Mouse (Mus musculus): ENCODE data around the gene Pan3. TPM values are rescaled to one million over a fixed set of nuclear protein-coding genes. Genes with fewer than 3 reads are reported as not detected.

The Pan3 gene
- polyA plus RNA-seq, 1 experiment = 150 TPM

- TF ChIP-seq CTCF (IDR thresholded peaks at IDR 0.05; ENCODE audit: low read depth, low read length) (no peak), POLR2A (IDR thresholded peaks at IDR 0.05; ENCODE audit: borderline replicate concordance, low read depth, low read length) (no peak)
- Histone ChIP-seq H3K27ac (ENCODE audit: insufficient read depth, low read depth, low read length) (no peak overlapping the region), H3K4me1 (ENCODE audit: control insufficient read depth, insufficient read depth, low read length) (no peaks in the 10 kb centered on the region), H3K4me3 (ENCODE audit: insufficient read depth, low read length) (no peak overlapping the region)
Measured at GRCm38 (mm10) chr5:147566335-147566734, 136.4 kb downstream of the Pan3 start.

DNA sequence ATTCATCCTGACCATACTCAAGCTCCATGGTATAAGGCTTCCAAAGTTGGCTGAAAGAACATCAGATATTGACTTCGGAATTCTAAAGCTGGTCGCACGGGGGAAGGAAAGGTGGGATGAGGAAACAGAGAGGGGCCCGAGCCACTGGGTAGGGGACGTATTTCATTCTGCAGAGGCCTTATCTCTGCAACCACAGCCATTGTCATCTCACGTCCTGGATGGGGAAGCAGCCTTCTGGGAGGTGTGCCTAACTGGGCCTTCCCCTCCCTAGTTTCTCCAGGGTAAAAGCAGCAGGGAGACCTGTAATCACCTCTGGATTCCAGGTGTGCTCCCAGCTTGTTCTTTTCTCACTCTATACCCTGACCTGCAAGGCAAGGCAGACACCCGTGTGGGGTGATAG is 142.7 kb downstream of the Pan3 start:
- TF ChIP-seq POLR2A (IDR thresholded peaks at IDR 0.05; ENCODE audit: borderline replicate concordance, low read depth, low read length) (no peak), CTCF (IDR thresholded peaks at IDR 0.05; ENCODE audit: low read depth, low read length) (no peak)
- Histone ChIP-seq H3K27ac (ENCODE audit: insufficient read depth, low read depth, low read length) (no peak overlapping the region), H3K4me1 (ENCODE audit: control insufficient read depth, insufficient read depth, low read length) (no peaks in the 10 kb centered on the region), H3K4me3 (ENCODE audit: insufficient read depth, low read length) (no peak overlapping the region)

- Histone ChIP-seq H3K4me1 (ENCODE audit: control insufficient read depth, insufficient read depth, low read length) (no peaks in the 10 kb centered on the region), H3K27ac (ENCODE audit: insufficient read depth, low read depth, low read length) (no peak overlapping the region), H3K4me3 (ENCODE audit: insufficient read depth, low read length) (no peak overlapping the region)
- TF ChIP-seq POLR2A (IDR thresholded peaks at IDR 0.05; ENCODE audit: borderline replicate concordance, low read depth, low read length) (no peak), CTCF (IDR thresholded peaks at IDR 0.05; ENCODE audit: low read depth, low read length) (no peak)
Measured at GRCm38 (mm10) chr5:147573555-147573954, 143.6 kb downstream of the Pan3 start.

DNA sequence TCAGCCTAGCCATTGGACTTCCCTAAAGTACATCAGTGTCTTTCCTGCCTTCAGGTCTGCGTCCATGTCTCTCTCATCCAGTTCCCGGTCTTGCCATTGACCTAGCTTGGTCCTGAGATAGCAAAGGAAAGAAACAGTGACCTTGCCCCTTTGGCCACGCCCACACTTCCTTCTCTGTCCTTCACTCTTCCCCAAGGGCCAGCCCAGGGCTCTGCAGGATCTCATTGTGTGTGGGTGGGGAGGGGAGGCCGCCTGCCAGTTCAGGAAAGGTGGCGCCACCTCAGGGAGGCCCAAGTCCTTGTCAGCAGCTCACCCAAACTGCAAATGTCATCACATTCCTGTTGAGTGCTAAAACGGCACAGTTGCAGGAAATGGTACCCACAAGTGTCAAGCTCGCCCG is 144.6 kb downstream of the Pan3 start:
- no peak overlapping the region for H3K4me3 ChIP-seq (ENCODE audit: insufficient read depth, low read length)
- no peak for TF ChIP-seq CTCF (IDR thresholded peaks at IDR 0.05; ENCODE audit: low read depth, low read length)
- no peak for TF ChIP-seq POLR2A (IDR thresholded peaks at IDR 0.05; ENCODE audit: borderline replicate concordance, low read depth, low read length)
- no peak overlapping the region for H3K27ac ChIP-seq (ENCODE audit: insufficient read depth, low read depth, low read length)
- no peaks in the 10 kb centered on the region for H3K4me1 ChIP-seq (ENCODE audit: control insufficient read depth, insufficient read depth, low read length)

- TF ChIP-seq CTCF (IDR thresholded peaks at IDR 0.05; ENCODE audit: low read depth, low read length) = no peak
- TF ChIP-seq POLR2A (IDR thresholded peaks at IDR 0.05; ENCODE audit: borderline replicate concordance, low read depth, low read length) = no peak
- Histone ChIP-seq H3K27ac (ENCODE audit: insufficient read depth, low read depth, low read length) (no peak overlapping the region), H3K4me1 (ENCODE audit: control insufficient read depth, insufficient read depth, low read length) (no peaks in the 10 kb centered on the region), H3K4me3 (ENCODE audit: insufficient read depth, low read length) (no peak overlapping the region)
Measured at GRCm38 (mm10) chr5:147577003-147577402, 147.0 kb downstream of the Pan3 start.

DNA sequence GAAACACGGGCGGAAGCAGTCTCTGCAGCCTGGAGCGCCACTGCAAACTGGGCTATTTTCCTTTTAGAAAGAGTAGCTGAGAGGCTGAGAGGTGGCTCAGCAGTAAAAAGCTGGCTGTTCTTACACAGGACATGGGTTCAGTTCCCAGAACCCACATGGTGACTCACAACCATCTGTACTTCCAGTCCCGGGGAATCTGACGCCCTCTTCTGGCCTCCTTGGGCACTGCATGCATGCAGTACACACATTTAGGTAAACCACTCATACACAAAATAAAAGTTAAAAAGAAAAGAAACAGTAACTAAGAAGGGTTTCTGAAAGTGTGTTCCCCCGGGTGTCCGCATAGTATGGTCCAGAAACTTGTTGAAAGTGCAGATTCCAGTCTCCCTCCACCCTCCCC is 149.2 kb downstream of the Pan3 start:
- Histone ChIP-seq H3K4me3 (ENCODE audit: insufficient read depth, low read length) (no peak overlapping the region), H3K27ac (ENCODE audit: insufficient read depth, low read depth, low read length) (no peak overlapping the region), H3K4me1 (ENCODE audit: control insufficient read depth, insufficient read depth, low read length) (no peaks in the 10 kb centered on the region)
- TF ChIP-seq POLR2A (IDR thresholded peaks at IDR 0.05; ENCODE audit: borderline replicate concordance, low read depth, low read length) = no peak
- no peak for TF ChIP-seq CTCF (IDR thresholded peaks at IDR 0.05; ENCODE audit: low read depth, low read length)

GRCm38 (mm10) chr5:147579691-147580090 is 149.7 kb downstream of the Pan3 start:
- TF ChIP-seq POLR2A (IDR thresholded peaks at IDR 0.05; ENCODE audit: borderline replicate concordance, low read depth, low read length) = no peak
- no peak for TF ChIP-seq CTCF (IDR thresholded peaks at IDR 0.05; ENCODE audit: low read depth, low read length)

DNA sequence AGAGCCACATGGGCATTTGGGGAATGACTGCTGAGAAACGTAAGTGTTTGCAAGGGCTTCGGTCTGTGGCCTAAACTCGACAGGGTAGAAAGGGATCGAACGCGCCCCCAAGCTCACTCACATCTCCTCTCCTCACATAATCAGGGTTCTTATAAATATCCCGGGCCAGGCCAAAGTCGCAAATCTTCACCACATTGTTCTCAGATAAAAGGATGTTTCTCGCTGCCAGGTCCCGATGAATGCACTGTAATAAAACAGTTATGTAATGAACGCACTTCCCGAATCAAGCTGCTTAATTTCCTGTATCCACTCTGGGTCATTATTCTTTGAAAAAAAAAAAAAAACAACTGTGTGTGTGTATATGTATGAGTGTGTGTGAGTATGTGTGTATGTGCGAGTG is 150.2 kb downstream of the Pan3 start:
- H3K4me1 ChIP-seq (ENCODE audit: control insufficient read depth, insufficient read depth, low read length) = no peaks in the 10 kb centered on the region
- no peak overlapping the region for H3K27ac ChIP-seq (ENCODE audit: insufficient read depth, low read depth, low read length)
- no peak for TF ChIP-seq CTCF (IDR thresholded peaks at IDR 0.05; ENCODE audit: low read depth, low read length)
- no peak for TF ChIP-seq POLR2A (IDR thresholded peaks at IDR 0.05; ENCODE audit: borderline replicate concordance, low read depth, low read length)
- H3K4me3 ChIP-seq (ENCODE audit: insufficient read depth, low read length) = no peak overlapping the region

More at GRCm38 (mm10) chr5:147579691-147580090, 149.7 kb downstream of the Pan3 start:
- Histone ChIP-seq H3K4me1 (ENCODE audit: control insufficient read depth, insufficient read depth, low read length) (no peaks in the 10 kb centered on the region), H3K4me3 (ENCODE audit: insufficient read depth, low read length) (no peak overlapping the region), H3K27ac (ENCODE audit: insufficient read depth, low read depth, low read length) (no peak overlapping the region)

GRCm38 (mm10) chr5:147583702-147584298 is 153.8 kb downstream of the Pan3 start:
- TF ChIP-seq POLR2A (IDR thresholded peaks at IDR 0.05; ENCODE audit: borderline replicate concordance, low read depth, low read length) = no peak
- TF ChIP-seq CTCF (IDR thresholded peaks at IDR 0.05; ENCODE audit: low read depth, low read length) = peak; percentile 94
- H3K27ac ChIP-seq (ENCODE audit: insufficient read depth, low read depth, low read length) = no peak overlapping the region
- no peaks in the 10 kb centered on the region for H3K4me1 ChIP-seq (ENCODE audit: control insufficient read depth, insufficient read depth, low read length)
- H3K4me3 ChIP-seq (ENCODE audit: insufficient read depth, low read length) = peak overlapping the region; percentile 26

DNA sequence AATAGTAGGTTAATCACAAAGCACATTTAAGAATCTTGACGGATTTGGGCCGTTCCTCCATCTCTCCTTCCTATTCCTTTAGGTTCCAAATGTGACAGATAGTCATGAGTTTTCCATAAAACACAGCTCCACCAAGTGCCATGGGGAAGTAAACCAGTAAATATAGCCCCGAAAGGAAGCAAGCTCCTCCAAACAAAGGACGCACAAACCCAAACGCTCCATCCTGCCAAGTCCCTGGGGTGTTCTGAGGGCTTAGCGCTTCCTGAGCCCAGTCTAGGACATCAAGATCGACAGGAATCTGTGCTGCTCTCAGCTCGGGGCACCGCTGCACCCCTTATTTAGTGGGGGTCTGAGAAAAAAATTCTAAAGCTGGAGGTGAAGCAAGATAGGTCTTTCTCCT is 154.7 kb downstream of the Pan3 start:
- Histone ChIP-seq H3K4me3 (ENCODE audit: insufficient read depth, low read length) (no peak overlapping the region), H3K4me1 (ENCODE audit: control insufficient read depth, insufficient read depth, low read length) (peaks cover 4% of the 10 kb centered on the region), H3K27ac (ENCODE audit: insufficient read depth, low read depth, low read length) (no peak overlapping the region)
- no peak for TF ChIP-seq CTCF (IDR thresholded peaks at IDR 0.05; ENCODE audit: low read depth, low read length)
- TF ChIP-seq POLR2A (IDR thresholded peaks at IDR 0.05; ENCODE audit: borderline replicate concordance, low read depth, low read length) = no peak

Measured in bone marrow macrophage, adult 2 months (primary cell).